Mouse (Mus musculus): ENCODE measurements around the gene Cyp26c1. TPM values are rescaled to one million over a fixed set of nuclear protein-coding genes. Genes with fewer than 3 reads are reported as not detected.

Cyp26c1 gene
- polyA plus RNA-seq, 1 experiment from 2014 or later = not detected

- 2% methylated on average over 22 of the region's 22 CpGs for WGBS
- Histone ChIP-seq H3K27ac (replicated peaks; ENCODE audit: low read depth, low read length) (no peak overlapping the region), H3K4me1 (ENCODE audit: control insufficient read depth, insufficient read depth, low read length) (peaks cover 18% of the 10 kb centered on the region), H3K9me3 (ENCODE audit: control insufficient read depth, low read length) (no peaks in the 10 kb centered on the region), H3K9ac (replicated peaks; ENCODE audit: low read length) (no peak overlapping the region), H3K4me3 (replicated peaks; ENCODE audit: low read depth, low read length) (peak overlapping the region; percentile 26; the same call in 1 of the 2 replicates), H3K36me3 (ENCODE audit: control insufficient read depth, insufficient read depth, low read length) (no peaks in the 10 kb centered on the region), H3K27me3 (ENCODE audit: control insufficient read depth, insufficient read depth, low read length) (peaks cover 94% of the 10 kb centered on the region), H3K4me2 (ENCODE audit: low read length) (peak overlapping the region; percentile 10; the same call in 1 of the 2 replicates)
- ATAC-seq (ENCODE audit: low FRiP score, low TSS enrichment) (no peak), DNase-seq (no peak)
Measured at GRCm38 (mm10) chr19:37696603-37697334, 11.4 kb downstream of the Cyp26c1 start.

- 0% methylated on average over 18 of the region's 18 CpGs for WGBS
- DNase-seq = no peak
- H3K9ac ChIP-seq (replicated peaks; ENCODE audit: low read length) = no peak overlapping the region
Measured at GRCm38 (mm10) chr19:37697335-37697636, 11.9 kb downstream of the Cyp26c1 start.

GRCm38 (mm10) chr19:37697651-37698272 lies 12.4 kb downstream of the Cyp26c1 start, which contains the start of gene Cyp26a1:
Cyp26a1 (plus strand) TSS chr19:37697798.
- Histone ChIP-seq H3K9ac (replicated peaks; ENCODE audit: low read length) (no peak within 1 kb of the TSS), H3K27ac (replicated peaks; ENCODE audit: low read depth, low read length) (no peak within 1 kb of the TSS), H3K27me3 (ENCODE audit: control insufficient read depth, insufficient read depth, low read length) (peaks cover 92% of the 10 kb centered on the region), H3K36me3 (ENCODE audit: control insufficient read depth, insufficient read depth, low read length) (no peaks in the 10 kb centered on the region), H3K9me3 (ENCODE audit: control insufficient read depth, low read length) (no peaks in the 10 kb centered on the region), H3K4me1 (ENCODE audit: control insufficient read depth, insufficient read depth, low read length) (peaks cover 16% of the 10 kb centered on the region), H3K4me2 (ENCODE audit: low read length) (peak within 1 kb of the TSS; percentile 51), H3K4me3 (replicated peaks; ENCODE audit: low read depth, low read length) (peak within 1 kb of the TSS; percentile 26)
- peak; percentile 47 for DNase-seq
- ATAC-seq (ENCODE audit: low FRiP score, low TSS enrichment) = no peak
- 1% methylated on average over 51 of the region's 51 CpGs for WGBS

More at GRCm38 (mm10) chr19:37697335-37697636, 11.9 kb downstream of the Cyp26c1 start:
- no peaks in the 10 kb centered on the region for H3K9me3 ChIP-seq (ENCODE audit: control insufficient read depth, low read length)
- H3K4me2 ChIP-seq (ENCODE audit: low read length) = peak overlapping the region; percentile 51
- ATAC-seq (ENCODE audit: low FRiP score, low TSS enrichment) = no peak
- no peaks in the 10 kb centered on the region for H3K36me3 ChIP-seq (ENCODE audit: control insufficient read depth, insufficient read depth, low read length)
- peaks cover 18% of the 10 kb centered on the region for H3K4me1 ChIP-seq (ENCODE audit: control insufficient read depth, insufficient read depth, low read length)
- peak overlapping the region; percentile 26 for H3K4me3 ChIP-seq (replicated peaks; ENCODE audit: low read depth, low read length)
- H3K27ac ChIP-seq (replicated peaks; ENCODE audit: low read depth, low read length) = no peak overlapping the region
- H3K27me3 ChIP-seq (ENCODE audit: control insufficient read depth, insufficient read depth, low read length) = peaks cover 94% of the 10 kb centered on the region

GRCm38 (mm10) chr19:37698273-37699160 lies 13.1 kb downstream of the Cyp26c1 start:
- peak; percentile 46 for DNase-seq
- WGBS = under 1% methylated on average over 63 of the region's 63 CpGs
- no peak overlapping the region for H3K9ac ChIP-seq (replicated peaks; ENCODE audit: low read length)

GRCm38 (mm10) chr19:37699711-37700110 lies 14.3 kb downstream of the Cyp26c1 start:
- Histone ChIP-seq H3K36me3 (ENCODE audit: control insufficient read depth, insufficient read depth, low read length) (no peaks in the 10 kb centered on the region), H3K27me3 (ENCODE audit: control insufficient read depth, insufficient read depth, low read length) (peaks cover 79% of the 10 kb centered on the region), H3K4me2 (ENCODE audit: low read length) (no peak overlapping the region), H3K4me3 (replicated peaks; ENCODE audit: low read depth, low read length) (no peak overlapping the region), H3K4me1 (ENCODE audit: control insufficient read depth, insufficient read depth, low read length) (peaks cover 10% of the 10 kb centered on the region; the same call in 1 of the 2 replicates), H3K9me3 (ENCODE audit: control insufficient read depth, low read length) (no peaks in the 10 kb centered on the region), H3K27ac (replicated peaks; ENCODE audit: low read depth, low read length) (no peak overlapping the region), H3K9ac (replicated peaks; ENCODE audit: low read length) (no peak overlapping the region)
- DNase-seq (no peak), ATAC-seq (ENCODE audit: low FRiP score, low TSS enrichment) (no peak)
- whole genome bisulfite sequencing = 17% methylated on average over 9 of the region's 9 CpGs

More at GRCm38 (mm10) chr19:37698273-37699160, 13.1 kb downstream of the Cyp26c1 start:
- H3K4me2 ChIP-seq (ENCODE audit: low read length) = peak overlapping the region; percentile 51
- ATAC-seq (ENCODE audit: low FRiP score, low TSS enrichment) = no peak; the same call in 1 of the 2 replicates
- H3K4me1 ChIP-seq (ENCODE audit: control insufficient read depth, insufficient read depth, low read length) = peaks cover 10% of the 10 kb centered on the region; the same call in 1 of the 2 replicates
- no peak overlapping the region for H3K27ac ChIP-seq (replicated peaks; ENCODE audit: low read depth, low read length)
- peak overlapping the region; percentile 26 for H3K4me3 ChIP-seq (replicated peaks; ENCODE audit: low read depth, low read length)
- no peaks in the 10 kb centered on the region for H3K36me3 ChIP-seq (ENCODE audit: control insufficient read depth, insufficient read depth, low read length)
- peaks cover 90% of the 10 kb centered on the region for H3K27me3 ChIP-seq (ENCODE audit: control insufficient read depth, insufficient read depth, low read length)
- H3K9me3 ChIP-seq (ENCODE audit: control insufficient read depth, low read length) = no peaks in the 10 kb centered on the region

- Histone ChIP-seq H3K4me1 (ENCODE audit: control insufficient read depth, insufficient read depth, low read length) (peaks cover 10% of the 10 kb centered on the region; the same call in 1 of the 2 replicates), H3K36me3 (ENCODE audit: control insufficient read depth, insufficient read depth, low read length) (no peaks in the 10 kb centered on the region), H3K9ac (replicated peaks; ENCODE audit: low read length) (no peak overlapping the region), H3K27ac (replicated peaks; ENCODE audit: low read depth, low read length) (no peak overlapping the region), H3K9me3 (ENCODE audit: control insufficient read depth, low read length) (no peaks in the 10 kb centered on the region), H3K27me3 (ENCODE audit: control insufficient read depth, insufficient read depth, low read length) (peaks cover 50% of the 10 kb centered on the region), H3K4me2 (ENCODE audit: low read length) (no peak overlapping the region), H3K4me3 (replicated peaks; ENCODE audit: low read depth, low read length) (no peak overlapping the region)
- DNase-seq (no peak), ATAC-seq (ENCODE audit: low FRiP score, low TSS enrichment) (no peak)
- WGBS = 77% methylated on average over 21 of the region's 21 CpGs
Measured at GRCm38 (mm10) chr19:37702377-37703076, 17.1 kb downstream of the Cyp26c1 start.

- Histone ChIP-seq H3K9ac (replicated peaks; ENCODE audit: low read length) (no peak overlapping the region), H3K4me1 (ENCODE audit: control insufficient read depth, insufficient read depth, low read length) (no peaks in the 10 kb centered on the region), H3K9me3 (ENCODE audit: control insufficient read depth, low read length) (no peaks in the 10 kb centered on the region), H3K27me3 (ENCODE audit: control insufficient read depth, insufficient read depth, low read length) (peaks cover 36% of the 10 kb centered on the region), H3K27ac (replicated peaks; ENCODE audit: low read depth, low read length) (no peak overlapping the region), H3K4me2 (ENCODE audit: low read length) (no peak overlapping the region), H3K4me3 (replicated peaks; ENCODE audit: low read depth, low read length) (no peak overlapping the region), H3K36me3 (ENCODE audit: control insufficient read depth, insufficient read depth, low read length) (no peaks in the 10 kb centered on the region)
- WGBS = 4% methylated on average over 3 of the region's 3 CpGs
- DNase-seq = peak; percentile 79
- no peak; the same call in 1 of the 2 replicates for ATAC-seq (ENCODE audit: low FRiP score, low TSS enrichment)
Measured at GRCm38 (mm10) chr19:37703902-37704509, 18.6 kb downstream of the Cyp26c1 start.

- Histone ChIP-seq H3K4me2 (ENCODE audit: low read length) (no peak overlapping the region), H3K4me3 (replicated peaks; ENCODE audit: low read depth, low read length) (no peak overlapping the region), H3K27me3 (ENCODE audit: control insufficient read depth, insufficient read depth, low read length) (peaks cover 19% of the 10 kb centered on the region), H3K9ac (replicated peaks; ENCODE audit: low read length) (no peak overlapping the region), H3K9me3 (ENCODE audit: control insufficient read depth, low read length) (no peaks in the 10 kb centered on the region), H3K4me1 (ENCODE audit: control insufficient read depth, insufficient read depth, low read length) (no peaks in the 10 kb centered on the region), H3K27ac (replicated peaks; ENCODE audit: low read depth, low read length) (no peak overlapping the region), H3K36me3 (ENCODE audit: control insufficient read depth, insufficient read depth, low read length) (no peaks in the 10 kb centered on the region)
- DNase-seq = no peak
- no peak for ATAC-seq (ENCODE audit: low FRiP score, low TSS enrichment)
- WGBS = 93% methylated on average over 5 of the region's 5 CpGs
Measured at GRCm38 (mm10) chr19:37705722-37706121, 20.3 kb downstream of the Cyp26c1 start.

Measured in midbrain, embryonic 14.5 days (tissue).